Mouse (Mus musculus): ENCODE measurements around the gene Oasl1.

Gene Oasl1

DNA sequence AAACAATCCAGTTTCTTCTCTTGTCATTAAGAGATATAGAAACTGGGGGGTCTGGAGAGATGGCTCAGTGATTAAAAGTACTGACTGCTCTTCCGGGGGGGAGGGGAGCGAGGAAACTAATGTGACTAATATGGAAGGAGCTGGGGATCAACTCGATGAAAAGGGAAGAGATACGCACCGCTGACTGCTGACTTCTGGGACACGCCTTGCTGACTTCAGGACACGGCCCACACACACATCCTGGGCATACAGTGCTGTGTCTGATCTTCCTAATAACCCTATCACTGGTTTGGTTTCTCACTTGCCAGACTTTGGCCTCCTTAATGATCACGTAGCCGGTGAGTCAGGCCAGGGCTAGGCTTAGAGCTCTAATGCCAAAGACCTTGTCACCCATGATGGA is 3.7 kb downstream of the Oasl1 start:
- DNase-seq, result no peak

GRCm38 (mm10) chr5:114931626-114932025 is 8.6 kb downstream of the Oasl1 start:
- DNase-seq, result no peak

GRCm38 (mm10) chr5:114933206-114933605 is 10.2 kb downstream of the Oasl1 start:
- DNase-seq, result no peak

GRCm38 (mm10) chr5:114935838-114936237 is 12.8 kb downstream of the Oasl1 start:
- no peak for DNase-seq

GRCm38 (mm10) chr5:114941138-114941537 is 18.1 kb downstream of the Oasl1 start:
- DNase-seq, result peak in 1 of 2 experiments; percentile 13

DNA sequence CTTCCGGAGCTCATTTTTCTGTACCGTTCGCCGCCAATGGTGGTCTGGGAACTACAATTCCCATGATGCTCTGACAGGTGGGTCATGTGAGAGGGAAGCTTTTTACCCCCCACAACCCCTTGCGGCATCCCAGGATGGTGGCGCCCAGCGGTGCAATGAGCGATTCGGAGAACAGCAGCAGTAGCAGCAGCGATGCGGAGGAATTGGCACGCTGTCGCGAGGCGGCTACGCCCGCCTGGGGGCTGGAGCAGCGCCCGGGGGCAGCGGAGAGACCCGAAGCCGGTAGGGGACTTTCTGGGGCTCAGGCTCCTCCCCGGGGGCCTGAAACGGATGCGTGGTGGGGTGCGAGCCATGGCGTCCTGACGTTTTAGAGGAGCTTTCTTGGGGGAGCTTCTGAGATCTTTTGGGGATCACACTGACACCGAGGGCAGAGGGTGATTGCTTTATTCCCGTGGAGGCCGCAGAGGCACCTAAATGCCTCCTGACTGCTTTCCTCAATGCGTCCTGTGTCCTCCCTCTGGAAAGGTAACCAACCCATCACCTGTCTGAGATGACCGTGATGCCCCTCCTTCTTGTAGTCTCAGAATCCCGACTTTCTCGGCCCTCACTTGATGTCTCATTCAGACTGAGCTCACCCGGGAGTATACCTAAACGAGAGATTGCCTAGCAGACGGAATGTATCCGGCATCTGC is 19.2 kb downstream of the Oasl1 start, which contains the start of gene 2210016L21Rik:
2210016L21Rik (plus strand) TSS at position 85 of the 692 bp plus-strand sequence.
- peak; percentile 81 to 82 for DNase-seq

GRCm38 (mm10) chr5:114942766-114943130 is 19.7 kb downstream of the Oasl1 start:
- no peak for DNase-seq

DNA sequence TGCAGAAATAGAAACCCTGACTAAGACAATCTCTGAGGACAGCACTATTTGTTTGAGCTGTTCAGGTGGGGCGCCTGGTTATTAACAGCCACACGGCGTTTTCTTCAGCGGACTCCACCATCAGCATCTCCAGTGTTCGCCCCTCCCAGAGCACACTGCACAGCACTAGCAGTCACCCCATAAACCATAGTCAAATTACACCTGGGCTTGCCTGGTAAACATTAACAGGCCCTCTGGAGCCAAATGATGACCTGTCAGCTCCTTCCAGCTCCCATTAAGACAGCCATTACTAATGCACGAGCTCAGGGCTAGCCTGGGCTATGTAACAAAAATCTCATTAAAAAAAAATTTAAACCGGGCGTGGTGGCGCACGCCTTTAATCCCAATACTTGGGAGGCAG is 22.0 kb downstream of the Oasl1 start:
- no peak for DNase-seq

- peak; percentile 70 to 72 for DNase-seq
Observed at GRCm38 (mm10) chr5:114948891-114949290, 25.9 kb downstream of the Oasl1 start.

DNA sequence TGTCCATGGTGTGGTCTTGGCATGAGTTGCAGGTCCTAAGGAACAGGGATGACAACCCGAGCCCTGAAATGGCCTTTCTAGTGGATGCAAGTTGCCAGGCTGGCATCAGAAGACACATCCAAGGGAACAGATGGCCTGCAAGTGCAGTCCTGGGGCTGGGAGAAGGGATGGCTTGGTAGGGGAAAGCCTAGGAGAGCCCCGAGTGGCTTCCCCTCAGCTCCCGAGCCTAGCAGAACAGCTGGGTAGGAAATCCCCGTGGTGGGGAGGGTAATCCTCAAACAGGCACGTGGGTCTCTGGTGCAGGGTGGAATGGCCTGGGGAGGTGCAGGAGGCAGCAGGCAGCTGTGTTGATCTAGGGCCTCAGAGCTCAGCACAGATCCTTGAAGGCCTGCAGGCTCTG is 26.3 kb downstream of the Oasl1 start:
- peak; percentile 62 to 65 for DNase-seq

DNA sequence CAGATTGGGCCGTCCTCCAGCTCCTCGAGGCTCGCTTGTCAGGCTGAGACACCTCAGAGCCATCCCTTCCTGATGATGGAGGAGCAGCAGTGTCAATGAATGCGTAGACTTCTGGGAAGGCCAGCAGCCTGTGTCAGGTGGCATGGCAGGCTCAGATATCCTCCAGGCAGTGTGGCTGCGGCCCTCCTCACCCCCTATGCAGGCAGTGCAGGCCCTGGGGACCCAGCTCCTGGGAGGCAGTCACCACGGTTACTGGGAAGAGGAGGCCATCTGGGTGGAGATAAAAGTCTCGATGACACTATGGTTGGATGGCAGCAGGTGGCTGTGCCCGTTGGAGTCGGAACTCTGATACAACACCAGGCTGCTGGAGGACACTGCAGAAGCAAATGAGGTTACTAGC is 26.8 kb downstream of the Oasl1 start:
- no peak for DNase-seq

DNA sequence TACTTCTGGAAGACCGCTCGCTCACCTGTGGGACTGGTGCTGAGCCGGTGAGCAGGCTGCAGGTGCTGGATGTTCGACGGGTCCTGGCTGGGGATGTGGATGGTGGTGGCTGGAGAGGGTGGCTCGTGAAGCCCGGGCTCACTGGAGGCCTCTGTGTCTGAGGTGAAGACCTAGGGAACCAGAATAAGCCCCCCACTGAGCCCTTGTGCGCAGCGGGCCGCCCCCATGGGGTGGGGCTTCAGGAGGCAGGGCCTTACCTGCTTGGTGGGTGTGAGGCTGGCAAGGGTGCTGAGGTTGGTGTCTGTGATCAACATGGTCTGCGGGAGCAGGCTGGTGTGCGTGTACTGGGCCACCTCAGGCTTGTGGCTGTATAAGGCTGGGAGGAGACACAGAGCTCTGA is 27.6 kb downstream of the Oasl1 start:
- DNase-seq, result no peak

DNA sequence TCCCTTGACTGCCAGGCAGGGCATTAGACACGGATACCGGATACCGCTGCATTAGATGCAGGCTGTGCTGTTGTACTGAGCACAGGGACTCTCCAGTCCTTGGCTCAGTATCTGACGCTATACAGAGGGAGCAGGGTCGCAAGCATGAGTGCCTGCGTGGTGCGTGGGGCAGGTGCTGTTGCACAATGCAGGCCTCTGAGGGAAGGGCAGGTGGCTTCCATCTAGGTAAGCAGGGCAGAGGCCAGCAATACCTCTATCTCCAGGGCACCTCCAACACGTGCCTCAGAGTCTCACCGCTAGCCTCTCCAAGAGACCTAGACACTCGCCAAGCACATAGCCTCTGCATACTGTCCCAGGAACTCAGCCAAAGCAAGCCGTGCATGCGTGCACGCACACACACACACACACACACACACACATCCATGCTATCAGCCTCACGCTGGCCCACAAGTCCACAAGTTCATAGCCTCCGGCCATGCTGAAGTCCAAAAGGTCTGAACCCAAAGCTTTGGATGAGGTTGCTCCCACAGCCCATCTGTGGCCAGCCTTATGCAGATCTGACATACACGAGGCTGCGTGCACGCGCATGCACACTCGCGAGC is 28.3 kb downstream of the Oasl1 start:
- no peak for DNase-seq

DNA sequence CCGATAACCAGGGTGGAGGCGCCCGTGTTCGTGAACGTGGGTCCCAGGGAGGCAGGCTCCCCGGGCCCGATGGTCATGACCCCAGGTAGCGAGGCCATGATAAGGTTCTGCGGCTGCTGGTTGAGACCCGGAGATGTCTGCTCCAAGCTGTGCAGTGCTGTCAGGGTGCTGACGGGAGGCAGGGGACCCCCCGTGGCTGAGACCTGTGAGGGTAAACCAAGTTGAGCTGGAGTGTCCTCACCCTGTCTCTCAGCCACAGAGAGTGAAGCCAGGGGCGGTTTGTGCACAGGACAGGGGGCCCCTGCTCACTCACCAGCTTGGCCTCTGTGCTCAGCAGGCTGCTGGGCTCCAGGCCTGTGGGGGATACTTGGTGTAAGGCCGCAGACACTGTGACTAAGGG is 30.3 kb downstream of the Oasl1 start:
- no peak for DNase-seq

DNA sequence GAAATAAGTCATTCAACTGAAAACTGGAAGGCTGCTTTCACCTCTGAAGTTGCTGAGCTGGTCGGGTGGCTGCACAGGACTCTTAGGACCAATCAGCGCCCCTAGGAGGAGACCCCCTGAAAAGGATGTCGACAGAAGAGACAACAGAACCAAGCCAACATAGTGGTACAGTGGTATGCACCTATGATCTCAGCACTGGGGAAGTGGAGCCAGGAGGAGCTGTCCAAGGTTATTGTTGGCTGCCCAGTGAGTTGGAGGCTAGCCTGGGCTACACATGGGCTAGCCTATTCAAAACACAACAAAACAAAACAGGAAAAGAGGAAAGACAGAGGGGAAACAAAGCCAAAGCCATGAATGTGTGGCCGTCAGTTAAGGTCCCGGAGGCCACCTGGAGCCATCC is 35.0 kb downstream of the Oasl1 start:
- DNase-seq, result no peak

- DNase-seq, result no peak
Observed at GRCm38 (mm10) chr5:114961590-114962360, 38.7 kb downstream of the Oasl1 start.

GRCm38 (mm10) chr5:114964315-114964966 is 41.4 kb downstream of the Oasl1 start:
- no peak for DNase-seq

DNA sequence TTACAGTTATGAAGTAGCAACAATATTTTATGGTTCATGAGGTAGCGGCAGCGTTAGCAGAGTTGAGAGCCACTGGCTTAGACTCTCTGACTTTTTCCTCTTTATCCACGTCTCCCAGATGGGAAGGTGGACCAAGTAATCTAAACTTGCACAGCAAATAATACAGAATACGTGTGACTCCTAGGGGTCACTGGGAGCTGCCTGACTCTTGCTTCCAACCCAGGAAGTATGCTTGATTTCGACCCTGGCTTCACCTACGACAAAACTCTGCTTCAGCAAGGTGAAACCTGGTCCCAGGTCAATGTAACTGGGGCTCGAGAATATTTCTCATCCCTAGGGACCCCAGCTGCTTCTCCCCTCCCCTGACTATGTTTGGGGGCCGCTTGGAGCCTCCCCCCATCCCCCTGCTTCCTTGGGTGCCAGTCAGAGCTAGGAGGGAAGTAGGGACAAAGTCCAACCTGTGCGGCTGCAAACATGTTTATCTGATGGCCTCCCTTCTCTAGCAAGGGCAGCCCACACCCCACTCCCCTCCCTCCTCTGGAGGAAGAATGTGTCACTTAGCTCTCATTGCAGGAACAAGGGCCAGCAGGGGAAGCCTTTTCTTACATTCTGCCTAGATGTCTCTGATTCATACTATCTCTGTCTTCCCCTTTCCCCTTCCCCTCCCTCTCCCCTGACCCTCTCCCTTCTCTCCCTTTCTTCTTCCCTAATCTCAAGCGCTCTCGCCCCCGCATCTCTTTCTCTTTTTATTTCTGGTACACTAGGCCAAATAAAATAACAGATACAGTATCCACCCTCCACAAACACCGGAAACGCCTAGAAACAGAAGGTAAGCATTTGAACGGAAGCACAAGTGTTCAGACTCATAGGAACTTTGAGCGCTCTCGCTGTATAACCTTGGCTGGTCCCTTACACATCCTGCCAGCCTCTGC is 42.2 kb downstream of the Oasl1 start:
- DNase-seq, result no peak

GRCm38 (mm10) chr5:114967523-114968268 is 44.7 kb downstream of the Oasl1 start:
- peak in 1 of 2 experiments; percentile 24 for DNase-seq

- DNase-seq, result no peak
Observed at GRCm38 (mm10) chr5:114968651-114969050, 45.6 kb downstream of the Oasl1 start.

DNA sequence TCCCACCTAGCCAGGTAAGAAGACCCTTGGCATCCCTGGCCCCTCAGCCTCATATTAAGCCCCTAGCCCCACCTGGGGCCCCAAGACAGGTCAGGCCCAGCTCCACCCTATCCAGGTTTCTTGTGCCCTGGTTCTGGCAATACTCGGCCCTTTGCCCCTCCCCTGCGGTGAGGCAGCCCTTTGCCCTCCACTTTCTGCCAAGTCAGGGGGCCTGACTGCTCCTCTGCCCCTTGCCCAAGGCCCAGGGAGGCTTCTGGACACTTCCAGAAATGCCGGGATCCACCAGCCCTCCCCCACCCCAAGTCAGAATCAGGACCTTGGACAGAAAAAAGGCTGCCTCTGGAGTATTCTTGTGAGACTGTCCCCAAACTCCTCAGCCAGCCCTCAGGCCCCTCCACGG is 46.0 kb downstream of the Oasl1 start:
- no peak for DNase-seq

Measured in cerebellum, postnatal 36 days (tissue).